Mouse (Mus musculus) hindbrain, embryonic 15.5 days (tissue): ENCODE measurements around the gene Gdf15. TPM values are rescaled to one million over a fixed set of nuclear protein-coding genes. Genes with fewer than 3 reads are reported as not detected.
A peak's percentile ranks its signal among the peaks of the same experiment; 100 is the strongest.

ENCODE experiments used
- ATAC-seq: fragments of 200-750 bp; cut with Nextera tagmentation; 2 replicates; pipeline ENCODE4 v1.8.0; 2017; ENCODE audit warnings: low read depth, moderate number of reproducible peaks, moderate TSS enrichment; ENCODE audit not compliant: low FRiP score
- H3K27ac ChIP-seq: fragments of 300-500 bp; sonication (generic); replicated peaks from 2 replicates; pipeline ENCODE4 v1.5.1; 2015; ENCODE audit warnings: mild to moderate bottlenecking, inconsistent platforms
- H3K27me3 ChIP-seq: fragments of 300-500 bp; sonication (generic); 2 replicates; pipeline ENCODE4 v1.6.1; 2015; ENCODE audit warnings: control low read depth, inconsistent platforms
- H3K36me3 ChIP-seq: fragments of 300-500 bp; sonication (generic); 2 replicates; pipeline ENCODE4 v1.6.1; 2015; ENCODE audit warnings: control low read depth, inconsistent platforms
- H3K4me1 ChIP-seq: fragments of 300-500 bp; sonication (generic); replicated peaks from 2 replicates; pipeline ENCODE4 v1.6.1; 2015; ENCODE audit warnings: control low read depth, inconsistent platforms
- H3K4me2 ChIP-seq: fragments of 300-500 bp; sonication (generic); 2 replicates; pipeline ENCODE4 v1.6.1; 2015; ENCODE audit warnings: moderate library complexity, mild to moderate bottlenecking, inconsistent platforms
- H3K4me3 ChIP-seq: fragments of 300-500 bp; sonication (generic); 2 replicates; pipeline ENCODE4 v1.5.1; 2015; ENCODE audit warnings: mild to moderate bottlenecking, inconsistent platforms
- H3K9ac ChIP-seq: fragments of 300-500 bp; sonication (generic); 2 replicates; pipeline ENCODE4 v1.6.1; 2015; ENCODE audit warnings: inconsistent platforms
- H3K9me3 ChIP-seq: fragments of 300-500 bp; sonication (generic); 2 replicates; pipeline ENCODE4 v1.6.1; 2016; ENCODE audit warnings: control low read depth, inconsistent platforms
- WGBS: fragments of 180-500 bp; shearing (Covaris S2); methylation state at CpG from one replicate; pipeline ENCODE4 v1.1.7; 2015; 5-methylcytosine and 5-hydroxymethylcytosine counted together
- polyA plus RNA-seq: library from polyadenylated mRNA; unstranded; fragments of >200 nt; fragmentation: Nextera tagmentation; extraction: Ambion mirVana; gene quantifications from 2 replicates; pipeline ENCODE4 v1.2.1, GENCODE M21; 2015

The Gdf15 gene
- polyA plus RNA-seq, 1 experiment from 2014 or later: 0.25 TPM

DNA sequence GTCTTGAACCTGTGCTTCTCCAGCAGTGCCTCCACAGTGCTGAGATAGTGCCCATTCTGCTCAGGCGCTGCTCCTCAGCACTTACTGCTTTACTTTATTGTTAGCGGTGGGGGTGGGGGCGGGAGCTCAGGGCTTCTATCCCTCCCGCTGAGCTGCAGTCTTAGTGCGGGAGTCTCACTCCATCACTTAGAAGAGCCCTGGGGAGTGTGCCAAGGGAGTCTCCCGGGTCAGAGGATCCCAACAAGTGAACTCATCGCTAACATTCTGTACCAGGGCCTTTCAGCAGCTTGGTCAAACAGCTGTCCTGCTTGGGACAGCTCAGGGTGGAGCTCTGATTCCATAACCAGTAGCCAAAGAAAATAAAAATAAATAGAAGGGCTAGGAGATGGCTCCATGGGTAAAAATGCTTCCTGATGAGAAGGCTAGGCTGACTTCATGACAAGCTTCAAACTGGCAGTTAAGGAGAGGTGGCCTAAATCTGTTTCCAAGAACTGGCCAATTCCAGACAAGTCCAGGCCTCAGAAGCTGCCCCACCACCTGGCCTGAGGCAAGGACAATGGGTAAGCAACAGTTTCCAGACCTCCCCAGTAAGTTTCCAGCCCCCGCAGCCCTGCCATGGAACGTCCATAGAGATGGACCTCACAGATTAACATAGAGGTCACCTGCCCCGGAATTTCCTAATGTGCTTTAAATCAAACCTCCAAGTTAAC, 39.5 kb upstream of the Gdf15 start:
- WGBS: 61% methylated on average over 10 of the region's 10 CpGs
- no peak for ATAC-seq
- Histone ChIP-seq H3K27ac (peak overlapping the region; percentile 99; the same call in 1 of the 2 replicates), H3K4me2 (no peak overlapping the region), H3K4me1 (peaks cover 19% of the 10 kb centered on the region), H3K36me3 (no peaks in the 10 kb centered on the region), H3K27me3 (no peaks in the 10 kb centered on the region), H3K9ac (no peak overlapping the region), H3K4me3 (no peak overlapping the region), H3K9me3 (no peaks in the 10 kb centered on the region)

GRCm38 (mm10) chr8:70667071-70667470, 34.8 kb upstream of the Gdf15 start:
- H3K9ac ChIP-seq: no peak overlapping the region
- no peaks in the 10 kb centered on the region for H3K27me3 ChIP-seq
- ATAC-seq: peak; percentile 53; the same call in 1 of the 2 replicates
- no peaks in the 10 kb centered on the region for H3K36me3 ChIP-seq
- WGBS: 66% methylated on average over 5 of the region's 5 CpGs
- no peaks in the 10 kb centered on the region for H3K4me1 ChIP-seq
- no peak overlapping the region for H3K4me3 ChIP-seq
- H3K9me3 ChIP-seq: no peaks in the 10 kb centered on the region
- H3K4me2 ChIP-seq: no peak overlapping the region
- no peak overlapping the region for H3K27ac ChIP-seq

DNA sequence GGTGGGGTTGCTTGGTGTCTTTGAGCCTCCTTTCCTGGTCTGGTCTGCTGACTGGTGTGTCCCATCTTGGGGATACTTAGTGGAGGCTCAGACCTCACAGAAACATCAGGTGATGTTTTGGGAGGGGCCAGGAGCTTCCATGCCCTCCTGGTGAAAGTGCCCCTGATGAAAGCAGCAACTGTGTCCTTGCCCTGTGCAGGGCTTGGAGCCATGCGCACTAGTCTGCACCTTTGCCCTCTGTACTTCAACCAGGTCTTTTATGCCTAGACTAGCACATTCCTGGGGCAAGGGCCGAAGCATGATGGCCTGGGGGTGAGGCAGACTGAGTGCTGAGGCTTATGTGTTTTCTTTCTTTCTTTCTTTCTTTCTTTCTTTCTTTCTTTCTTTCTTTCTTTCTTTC, 33.3 kb upstream of the Gdf15 start:
- Histone ChIP-seq H3K4me1 (peaks cover under 1% of the 10 kb centered on the region), H3K27me3 (no peaks in the 10 kb centered on the region), H3K36me3 (no peaks in the 10 kb centered on the region), H3K4me2 (no peak overlapping the region), H3K9ac (no peak overlapping the region), H3K4me3 (no peak overlapping the region), H3K27ac (no peak overlapping the region), H3K9me3 (no peaks in the 10 kb centered on the region)
- 88% methylated on average over 2 of the region's 2 CpGs for whole genome bisulfite sequencing
- ATAC-seq: no peak

DNA sequence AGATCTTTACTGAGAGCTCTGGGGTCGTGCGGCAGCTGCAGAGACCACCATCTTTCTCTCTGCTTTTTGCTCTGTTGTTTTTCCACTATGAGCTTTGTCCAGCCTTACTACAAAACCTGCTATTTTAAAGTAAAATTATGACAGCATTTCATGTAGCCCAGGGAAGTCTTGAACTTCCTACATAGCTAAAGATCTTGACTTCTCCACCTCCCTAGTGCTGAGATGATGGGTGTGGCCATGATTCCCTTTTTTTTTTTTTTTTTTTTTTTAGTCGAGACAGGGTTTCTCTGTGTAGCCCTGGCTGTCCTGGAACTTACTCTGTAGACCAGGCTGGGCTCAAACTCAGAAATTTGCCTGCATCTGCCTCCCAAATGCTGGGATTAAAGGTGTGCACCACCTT, 32.4 kb upstream of the Gdf15 start:
- Histone ChIP-seq H3K9ac (no peak overlapping the region), H3K4me1 (peaks cover 10% of the 10 kb centered on the region), H3K36me3 (no peaks in the 10 kb centered on the region), H3K4me2 (no peak overlapping the region), H3K9me3 (no peaks in the 10 kb centered on the region), H3K4me3 (no peak overlapping the region), H3K27me3 (no peaks in the 10 kb centered on the region), H3K27ac (no peak overlapping the region)
- ATAC-seq: no peak
- 79% methylated on average over 3 of the region's 3 CpGs for WGBS

GRCm38 (mm10) chr8:70663691-70664090, 31.4 kb upstream of the Gdf15 start:
- Histone ChIP-seq H3K9ac (no peak overlapping the region), H3K27me3 (no peaks in the 10 kb centered on the region), H3K4me3 (no peak overlapping the region), H3K4me1 (peaks cover 16% of the 10 kb centered on the region), H3K4me2 (no peak overlapping the region), H3K9me3 (no peaks in the 10 kb centered on the region), H3K36me3 (no peaks in the 10 kb centered on the region), H3K27ac (peak overlapping the region; percentile 66)
- WGBS: 36% methylated on average over 4 of the region's 4 CpGs
- no peak for ATAC-seq

- peak within 1 kb of the TSS; percentile 78 for H3K4me3 ChIP-seq
- H3K9ac ChIP-seq: peak within 1 kb of the TSS; percentile 70
- 4% methylated on average over 14 of the region's 14 CpGs for WGBS
- 0 out of 2 replicates have a peak, but pooled peaks cover 3% of the 10 kb centered on the region for H3K36me3 ChIP-seq
- H3K9me3 ChIP-seq: no peaks in the 10 kb centered on the region
- H3K4me2 ChIP-seq: peak within 1 kb of the TSS; percentile 96
- no peaks in the 10 kb centered on the region for H3K27me3 ChIP-seq
- peaks cover 37% of the 10 kb centered on the region for H3K4me1 ChIP-seq
- ATAC-seq: peak; percentile 36
- peak within 1 kb of the TSS; percentile 65 for H3K27ac ChIP-seq
These were observed 28.0 kb upstream of the Gdf15 start, which contains the start of gene Pgpep1 for GRCm38 (mm10) chr8:70660273-70660725. Gene Pgpep1, minus strand, starts transcription at chr8:70660388.

DNA sequence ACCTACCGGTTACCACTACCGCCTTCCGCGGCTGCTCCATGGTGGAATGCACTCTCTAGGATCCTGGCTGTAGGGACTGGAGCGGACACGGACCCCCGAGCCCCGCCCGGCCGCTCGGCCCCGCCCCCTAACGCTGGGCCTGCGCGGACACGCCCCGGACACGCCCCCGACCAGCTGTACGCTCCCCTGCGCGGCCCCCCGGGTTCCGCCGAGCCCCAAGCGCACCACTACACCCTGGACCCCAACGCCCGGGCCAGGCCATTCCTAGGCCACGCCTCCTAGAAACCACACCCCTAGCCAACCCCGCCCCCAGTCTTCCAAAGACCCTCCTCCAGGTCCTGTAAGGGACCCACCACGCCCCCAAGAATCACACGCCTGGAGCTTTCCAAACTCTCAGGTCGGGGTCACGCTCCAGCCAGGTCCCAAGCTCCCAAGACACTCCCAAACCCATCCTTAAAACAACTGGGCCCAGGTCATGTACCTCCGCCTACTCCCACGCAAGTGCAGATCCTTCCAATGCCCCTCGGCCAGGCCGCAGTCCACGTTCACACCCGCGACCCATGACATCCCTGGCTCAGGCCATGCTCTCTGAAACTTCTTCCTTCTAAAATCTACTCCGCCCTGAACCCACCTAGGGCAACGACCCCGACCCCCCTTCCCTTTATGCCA, 27.5 kb upstream of the Gdf15 start:
- no peaks in the 10 kb centered on the region for H3K27me3 ChIP-seq
- H3K4me1 ChIP-seq: peaks cover 39% of the 10 kb centered on the region
- peak overlapping the region; percentile 78 for H3K4me3 ChIP-seq
- H3K4me2 ChIP-seq: peak overlapping the region; percentile 96
- H3K36me3 ChIP-seq: 0 out of 2 replicates have a peak, but pooled peaks cover 4% of the 10 kb centered on the region
- no peaks in the 10 kb centered on the region for H3K9me3 ChIP-seq
- under 1% methylated on average over 42 of the region's 44 CpGs for WGBS
- H3K9ac ChIP-seq: peak overlapping the region; percentile 70
- peak overlapping the region; percentile 65 for H3K27ac ChIP-seq
- peak; percentile 90 for ATAC-seq

- peaks cover 39% of the 10 kb centered on the region for H3K4me1 ChIP-seq
- WGBS: under 1% methylated on average over 31 of the region's 31 CpGs
- ATAC-seq: peak; percentile 55; the same call in 1 of the 2 replicates
These were observed 26.8 kb upstream of the Gdf15 start for GRCm38 (mm10) chr8:70658897-70659603.

DNA sequence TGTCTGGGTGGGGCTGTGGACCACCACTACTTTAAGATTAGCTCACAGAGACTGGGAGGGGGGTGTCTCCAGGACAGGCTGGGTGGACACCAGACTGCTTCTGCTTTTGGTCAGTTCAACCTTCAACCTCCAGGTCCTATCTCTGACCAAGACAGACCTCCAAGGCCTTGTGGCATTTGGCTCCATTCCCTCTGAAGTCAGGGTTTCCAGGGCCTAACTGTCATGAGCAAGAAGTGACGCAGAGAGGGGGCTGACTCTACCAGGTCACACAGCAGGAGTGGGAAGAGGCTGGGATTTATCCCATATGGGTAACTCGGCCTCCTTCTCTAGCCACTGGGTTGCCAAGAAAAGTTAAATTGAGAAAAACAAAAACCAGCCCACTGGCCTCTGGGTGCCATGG, 25.5 kb upstream of the Gdf15 start:
- 0 out of 2 replicates have a peak, but pooled peaks cover 4% of the 10 kb centered on the region for H3K36me3 ChIP-seq
- WGBS: 32% methylated on average over 2 of the region's 2 CpGs
- peak overlapping the region; percentile 96 for H3K4me2 ChIP-seq
- no peak overlapping the region for H3K9ac ChIP-seq
- H3K27me3 ChIP-seq: no peaks in the 10 kb centered on the region
- H3K4me3 ChIP-seq: peak overlapping the region; percentile 78; the same call in 1 of the 2 replicates
- peaks cover 39% of the 10 kb centered on the region for H3K4me1 ChIP-seq
- ATAC-seq: no peak
- H3K27ac ChIP-seq: peak overlapping the region; percentile 82; the same call in 1 of the 2 replicates
- H3K9me3 ChIP-seq: no peaks in the 10 kb centered on the region

More at GRCm38 (mm10) chr8:70658897-70659603, 26.8 kb upstream of the Gdf15 start:
- peak overlapping the region; percentile 65 for H3K27ac ChIP-seq
- H3K27me3 ChIP-seq: no peaks in the 10 kb centered on the region
- H3K36me3 ChIP-seq: 0 out of 2 replicates have a peak, but pooled peaks cover 4% of the 10 kb centered on the region
- no peaks in the 10 kb centered on the region for H3K9me3 ChIP-seq
- peak overlapping the region; percentile 96 for H3K4me2 ChIP-seq
- peak overlapping the region; percentile 70 for H3K9ac ChIP-seq
- H3K4me3 ChIP-seq: peak overlapping the region; percentile 78

DNA sequence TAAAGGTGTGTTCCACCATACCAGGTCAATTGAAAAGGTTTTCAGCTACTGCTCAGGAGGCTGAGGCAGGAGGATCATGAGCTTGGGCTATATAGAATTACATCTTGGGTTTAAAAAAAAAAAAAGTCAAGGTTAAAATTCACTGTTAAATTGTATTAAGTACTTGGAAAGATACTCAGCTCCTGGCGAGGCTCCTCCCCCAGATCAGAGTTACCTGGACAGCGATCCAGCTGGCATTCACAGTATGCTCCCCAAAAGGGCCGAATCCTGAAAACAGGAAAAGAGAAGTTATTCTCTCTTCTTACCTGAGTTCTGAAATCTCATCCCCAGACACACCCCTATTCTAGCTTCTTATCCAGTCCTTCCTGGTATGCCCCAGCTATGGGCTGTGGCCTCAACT, 25.0 kb upstream of the Gdf15 start:
- Histone ChIP-seq H3K27ac (peak overlapping the region; percentile 82), H3K27me3 (no peaks in the 10 kb centered on the region), H3K4me2 (peak overlapping the region; percentile 96), H3K36me3 (0 out of 2 replicates have a peak, but pooled peaks cover 4% of the 10 kb centered on the region), H3K4me3 (no peak overlapping the region), H3K9ac (no peak overlapping the region), H3K4me1 (peaks cover 39% of the 10 kb centered on the region), H3K9me3 (no peaks in the 10 kb centered on the region)
- 88% methylated on average over 3 of the region's 3 CpGs for whole genome bisulfite sequencing
- ATAC-seq: no peak

- WGBS: 16% methylated on average over 13 of the region's 13 CpGs
- Histone ChIP-seq H3K27ac (peak overlapping the region; percentile 82), H3K4me3 (no peak overlapping the region), H3K27me3 (no peaks in the 10 kb centered on the region), H3K9me3 (no peaks in the 10 kb centered on the region), H3K36me3 (peaks cover 7% of the 10 kb centered on the region; the same call in 1 of the 2 replicates), H3K4me1 (peaks cover 39% of the 10 kb centered on the region), H3K4me2 (peak overlapping the region; percentile 26; the same call in 1 of the 2 replicates), H3K9ac (no peak overlapping the region)
- ATAC-seq: 0 out of 2 replicates have a peak, but pooled peaks have one; percentile 13
These were observed 24.0 kb upstream of the Gdf15 start for GRCm38 (mm10) chr8:70656193-70656790.
